Mouse (Mus musculus): ENCODE data around the gene Nynrin.

Gene Nynrin

GRCm38 (mm10) chr14:55877469-55878315 is 23.9 kb downstream of the Nynrin start:
- DNase-seq (ENCODE audit: low spot score in 2 of 2): no peak

- DNase-seq (ENCODE audit: low spot score in 2 of 2): no peak
Observed at GRCm38 (mm10) chr14:55878316-55878940, 24.6 kb downstream of the Nynrin start.

DNA sequence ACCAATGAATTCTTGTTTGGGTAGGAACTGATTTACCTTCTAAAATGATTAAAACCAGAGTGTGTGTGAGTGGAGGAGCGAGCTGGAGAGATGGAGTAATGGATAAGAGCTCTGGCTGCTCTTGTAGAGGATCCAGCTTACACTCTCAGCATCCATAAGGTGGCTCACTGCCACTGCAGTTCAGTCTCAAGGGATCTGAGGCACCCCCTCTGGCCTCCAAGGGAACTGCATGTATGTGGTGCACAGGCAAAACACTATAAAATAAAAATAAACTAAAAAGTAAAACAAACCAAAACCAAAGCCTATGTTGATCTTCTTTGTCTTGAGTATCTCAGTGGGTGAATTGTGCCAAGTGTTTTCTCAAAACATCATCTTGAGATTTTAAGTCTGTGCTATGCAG is 25.8 kb downstream of the Nynrin start:
- DNase-seq (ENCODE audit: low spot score in 2 of 2): peak; percentile 85 to 87

- no peak for DNase-seq (ENCODE audit: low spot score in 2 of 2)
Observed at GRCm38 (mm10) chr14:55880982-55881381, 27.2 kb downstream of the Nynrin start.

DNA sequence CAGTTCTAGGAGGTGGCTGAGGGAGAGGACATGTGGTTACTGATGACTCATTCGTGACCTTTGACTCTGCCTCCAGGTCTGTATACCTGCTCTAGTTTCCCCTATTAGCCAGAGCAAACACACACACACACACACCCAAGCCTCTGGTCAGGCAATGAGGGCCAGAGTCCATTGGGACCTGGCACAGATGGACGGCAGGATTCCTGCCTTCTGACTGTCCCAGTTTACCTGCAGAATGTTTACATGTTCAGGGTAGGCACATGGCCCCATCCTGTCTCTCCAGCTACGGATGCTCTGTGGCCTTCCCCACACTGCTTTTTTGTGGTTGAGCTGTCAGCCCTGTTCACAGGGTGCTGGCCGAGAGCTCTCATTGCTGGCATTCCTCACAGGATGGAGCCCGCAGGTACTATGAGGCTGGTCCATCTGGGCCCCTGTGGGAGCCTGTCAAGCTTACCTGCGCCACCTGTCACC is 28.4 kb downstream of the Nynrin start:
- DNase-seq (ENCODE audit: low spot score in 2 of 2): no peak

GRCm38 (mm10) chr14:55883149-55883661 is 29.4 kb downstream of the Nynrin start:
- no peak for DNase-seq (ENCODE audit: low spot score in 2 of 2)

DNA sequence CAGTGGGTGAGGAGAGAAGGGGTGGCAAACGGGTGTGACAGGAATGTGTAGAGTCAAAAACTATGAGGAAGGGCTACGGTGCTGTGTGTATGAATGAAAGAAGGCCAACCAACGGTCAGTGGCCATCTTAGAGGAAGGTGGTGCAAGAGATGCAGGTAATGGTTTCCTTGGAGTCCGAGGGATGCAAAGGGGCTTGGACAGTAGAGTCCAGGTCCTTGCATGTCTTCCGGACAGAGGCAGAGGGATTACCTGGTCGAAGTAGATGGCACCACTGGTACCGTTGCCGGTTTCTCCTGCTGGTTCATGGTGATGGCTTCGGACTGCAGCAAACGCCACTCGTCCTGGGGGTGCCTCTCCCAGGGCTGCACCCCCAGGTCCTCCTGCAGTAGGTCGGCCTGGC is 29.9 kb downstream of the Nynrin start:
- DNase-seq (ENCODE audit: low spot score in 2 of 2): no peak

DNA sequence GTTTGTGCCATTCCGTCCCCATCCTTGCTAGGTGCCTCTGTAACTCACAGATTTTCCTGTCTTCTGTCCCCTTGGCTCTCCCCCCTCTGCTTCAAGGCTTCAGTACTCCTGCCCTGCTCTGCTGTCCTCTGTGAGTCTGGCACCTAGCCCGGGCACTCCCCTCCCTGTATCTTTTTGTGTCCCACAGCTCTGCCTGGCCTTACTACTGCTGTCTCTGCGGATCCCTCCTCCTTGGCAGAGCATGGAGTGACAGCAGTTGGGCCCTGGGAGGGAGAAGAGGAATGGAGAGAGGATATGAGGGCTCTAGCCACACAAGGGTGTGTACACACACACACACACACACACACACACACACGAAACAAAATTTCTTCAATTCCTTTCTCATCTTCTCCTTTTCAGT is 30.4 kb downstream of the Nynrin start, which contains the start of gene Cbln3:
Gene Cbln3 (minus strand): TSS at position 227 of the 400 bp plus-strand sequence.
- DNase-seq (ENCODE audit: low spot score in 2 of 2): no peak

DNA sequence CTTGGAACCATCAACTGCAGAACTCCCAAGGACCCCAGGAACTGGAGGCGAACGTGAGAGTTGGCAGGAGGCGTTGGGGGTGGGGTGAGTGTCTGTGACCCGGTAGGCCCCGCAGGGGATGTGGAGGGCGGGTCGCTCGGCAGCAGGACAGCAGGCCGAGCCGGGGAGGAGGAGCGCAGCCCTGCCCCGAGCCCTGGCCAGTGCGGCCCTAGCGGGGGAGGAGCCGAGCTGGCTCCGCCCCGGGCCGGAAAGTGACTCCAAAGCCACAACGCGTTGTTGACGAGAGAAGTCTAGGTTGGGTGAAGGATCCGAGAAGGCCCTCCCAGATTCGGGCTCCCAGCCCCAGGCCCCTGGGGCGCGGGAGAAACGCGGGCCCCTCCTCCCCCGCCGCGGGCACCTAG is 30.9 kb downstream of the Nynrin start, which contains the start of gene Khnyn:
Gene Khnyn (plus strand): TSS at position 235 of the 401 bp plus-strand sequence.
- DNase-seq (ENCODE audit: low spot score in 2 of 2): peak; percentile 63 to 81

DNA sequence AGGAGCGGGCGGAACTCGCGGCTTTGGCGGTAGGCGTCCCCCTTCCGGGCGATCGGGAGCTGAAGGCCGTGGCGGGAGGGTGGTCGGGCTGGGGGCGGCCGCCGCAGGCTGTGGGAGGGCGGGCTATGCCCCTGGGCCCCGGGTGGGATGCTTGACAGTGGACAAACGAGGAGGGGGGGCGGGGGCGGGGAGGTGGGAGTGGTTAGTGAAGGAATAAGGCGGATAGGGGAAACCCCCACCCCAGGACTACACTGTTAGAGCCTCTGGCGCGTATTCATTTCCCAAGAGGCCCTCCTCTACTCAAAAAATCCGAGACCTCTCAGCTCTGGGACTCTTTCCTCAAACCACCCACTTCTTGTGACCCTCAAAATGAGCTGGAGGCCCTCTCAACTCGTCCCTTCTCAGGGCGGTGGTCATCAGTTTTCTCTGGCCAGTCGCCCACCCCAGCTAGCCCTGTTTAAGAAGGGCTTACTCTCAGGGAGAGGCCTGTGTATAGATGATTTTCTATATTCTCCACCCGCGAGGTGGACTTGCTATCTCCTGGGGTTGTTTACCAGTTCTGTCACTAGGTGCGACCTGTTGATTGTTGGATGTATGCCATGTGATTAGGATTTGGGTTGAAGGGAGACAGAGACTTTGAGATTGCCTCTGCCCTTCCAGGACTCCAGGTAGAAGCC is 31.4 kb downstream of the Nynrin start:
- no peak for DNase-seq (ENCODE audit: low spot score in 2 of 2)

- DNase-seq (ENCODE audit: low spot score in 2 of 2): peak; percentile 34 to 36
Observed at GRCm38 (mm10) chr14:55885791-55886271, 32.0 kb downstream of the Nynrin start.

DNA sequence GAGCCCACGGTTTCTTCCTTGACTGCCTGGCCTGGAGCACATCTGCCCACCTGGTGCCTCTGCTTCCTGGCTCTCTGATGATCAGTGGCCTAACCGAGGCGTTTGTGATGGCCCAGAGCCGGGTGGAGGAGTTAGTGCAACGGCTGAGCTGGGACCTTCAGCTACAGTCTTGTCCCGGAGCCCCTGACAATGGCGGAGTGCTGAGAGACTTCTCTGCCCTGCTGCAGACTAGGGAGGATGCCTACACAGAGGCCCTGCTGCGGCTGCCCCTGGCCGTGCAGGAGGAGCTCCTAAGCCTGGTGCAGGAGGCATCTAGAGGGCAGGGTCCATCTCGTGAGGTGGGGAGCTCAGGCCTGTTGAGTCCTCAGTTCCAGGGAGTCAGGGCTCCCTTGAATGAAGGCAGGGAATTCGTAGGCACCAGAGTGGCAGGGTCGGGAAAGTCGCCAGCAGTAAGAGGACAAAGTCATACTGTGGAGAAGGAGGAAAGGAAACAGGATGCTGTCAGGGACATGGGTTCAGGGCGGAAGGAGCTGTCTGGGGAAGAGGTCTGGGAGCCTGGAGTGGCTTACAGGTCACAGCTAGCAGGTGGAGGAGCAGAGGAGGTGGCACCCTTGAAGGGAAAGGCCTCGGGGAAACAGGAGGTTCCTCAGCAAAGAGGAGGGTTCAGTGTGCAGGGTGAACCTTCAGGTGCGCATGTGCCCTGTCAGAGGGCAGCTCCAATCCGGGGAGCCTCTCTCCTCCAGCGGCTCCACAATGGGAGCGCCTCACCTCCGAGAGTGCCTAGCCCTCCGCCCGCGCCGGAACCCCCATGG is 33.0 kb downstream of the Nynrin start:
- DNase-seq (ENCODE audit: low spot score in 2 of 2): no peak

- no peak for DNase-seq (ENCODE audit: low spot score in 2 of 2)
Observed at GRCm38 (mm10) chr14:55897671-55898070, 43.9 kb downstream of the Nynrin start.

- no peak for DNase-seq (ENCODE audit: low spot score in 2 of 2)
Observed at GRCm38 (mm10) chr14:55898947-55899346, 45.1 kb downstream of the Nynrin start.

- peak; percentile 86 for DNase-seq (ENCODE audit: low spot score in 2 of 2)
Observed at GRCm38 (mm10) chr14:55899701-55900413, 46.0 kb downstream of the Nynrin start, which contains the start of gene Sdr39u1. TSS of gene Sdr39u1 (minus strand) at chr14:55900293.

- no peak for DNase-seq (ENCODE audit: low spot score in 2 of 2)
Observed at GRCm38 (mm10) chr14:55900414-55900755, 46.6 kb downstream of the Nynrin start.

DNA sequence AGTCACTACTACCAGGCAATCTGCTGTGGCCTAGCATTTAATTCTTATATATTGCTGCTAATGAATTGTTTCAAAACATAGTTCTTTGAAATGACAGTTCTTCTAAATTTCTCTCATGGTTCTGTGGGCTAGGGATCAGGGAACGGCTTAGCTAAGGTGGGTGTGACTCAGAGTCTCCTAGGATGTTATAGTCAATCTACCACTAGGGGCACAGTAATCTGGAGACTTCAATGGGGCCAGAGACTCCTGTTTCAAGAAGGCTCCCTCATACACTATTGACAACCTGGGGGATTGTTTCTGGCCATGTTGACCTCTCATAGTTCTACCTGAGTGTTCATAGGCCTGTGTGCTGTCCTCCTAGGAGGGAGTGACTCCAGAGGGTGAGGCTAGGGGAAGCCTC is 51.7 kb downstream of the Nynrin start:
- no peak for DNase-seq (ENCODE audit: low spot score in 2 of 2)

DNA sequence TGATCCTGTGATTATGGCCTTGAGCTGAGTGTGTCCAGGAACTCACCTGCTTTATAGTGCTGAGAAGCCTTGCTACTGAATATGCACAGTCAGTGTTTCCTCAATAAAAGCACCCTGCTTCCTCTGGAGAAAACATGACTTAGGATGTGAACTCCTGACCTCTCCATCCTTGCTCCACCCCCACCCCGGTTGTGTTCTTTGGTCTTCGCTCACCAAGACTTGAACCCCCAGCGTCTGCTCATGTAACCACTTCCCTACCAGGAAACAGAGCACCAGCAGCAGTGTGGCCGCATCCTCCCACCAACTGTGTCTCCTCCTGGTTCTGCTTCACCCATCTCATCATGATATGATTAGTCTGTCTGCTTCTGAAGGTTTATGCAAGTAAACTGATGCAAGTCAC is 59.6 kb downstream of the Nynrin start:
- no peak for DNase-seq (ENCODE audit: low spot score in 2 of 2)

DNA sequence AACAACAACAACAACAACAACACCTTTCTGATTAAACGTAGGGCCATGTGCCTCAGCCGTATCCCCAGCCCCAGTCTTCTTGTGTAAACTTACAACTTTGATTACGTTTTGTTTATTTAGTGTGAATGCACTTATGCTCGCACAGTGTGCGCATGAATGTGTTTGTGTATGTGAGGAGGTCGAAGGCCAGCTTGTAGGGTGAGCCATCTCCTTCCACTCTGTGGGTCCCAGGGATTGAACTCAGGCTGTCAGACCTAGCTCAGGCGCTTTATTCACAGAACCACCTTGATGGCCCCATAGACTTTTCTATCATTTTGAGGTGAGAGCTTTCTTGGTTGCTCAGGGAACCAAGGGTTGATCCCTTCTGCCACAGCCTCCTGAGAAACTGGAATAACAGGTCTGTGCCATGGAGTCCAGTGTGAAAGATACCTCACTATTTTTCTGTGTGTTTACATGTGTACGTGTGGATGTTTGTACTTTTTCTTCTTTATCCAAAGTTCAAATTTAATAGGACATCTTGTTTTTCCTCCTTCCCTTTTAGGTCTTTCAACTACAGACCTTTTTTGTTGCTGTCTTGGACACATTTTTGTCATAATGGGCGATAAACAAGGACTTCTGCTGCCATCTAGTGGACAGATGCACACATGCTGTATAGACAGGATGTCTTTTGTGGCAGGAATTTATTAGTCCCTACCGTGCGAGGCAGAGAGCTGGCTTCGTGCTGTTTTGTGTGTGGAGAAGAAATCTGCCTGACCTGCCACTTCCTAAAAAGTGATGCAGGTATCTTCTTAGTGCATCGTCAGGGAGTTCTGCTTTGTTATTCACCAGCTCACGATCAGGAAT is 64.7 kb downstream of the Nynrin start:
- peak; percentile 78 to 85 for DNase-seq (ENCODE audit: low spot score in 2 of 2)

All from right cerebral cortex, adult 2 months (tissue).